Mouse (Mus musculus) cerebellum, adult (tissue): Measurements from ENCODE around the gene Adgrl1.
"Not testable (repeated sequence)": the region's sequence is repeated elsewhere in the genome, so short reads cannot be mapped to it uniquely, and the experiment has no call there.

Experiments
- ATAC-seq: cut with Nextera tagmentation; 2 replicates; pipeline ENCODE4 v1.9.2; 2017; ENCODE audit warnings: mild to moderate bottlenecking, moderate library complexity, mixed read lengths; ENCODE audit not compliant: insufficient number of reproducible peaks, low FRiP score, low TSS enrichment

The Adgrl1 gene

DNA sequence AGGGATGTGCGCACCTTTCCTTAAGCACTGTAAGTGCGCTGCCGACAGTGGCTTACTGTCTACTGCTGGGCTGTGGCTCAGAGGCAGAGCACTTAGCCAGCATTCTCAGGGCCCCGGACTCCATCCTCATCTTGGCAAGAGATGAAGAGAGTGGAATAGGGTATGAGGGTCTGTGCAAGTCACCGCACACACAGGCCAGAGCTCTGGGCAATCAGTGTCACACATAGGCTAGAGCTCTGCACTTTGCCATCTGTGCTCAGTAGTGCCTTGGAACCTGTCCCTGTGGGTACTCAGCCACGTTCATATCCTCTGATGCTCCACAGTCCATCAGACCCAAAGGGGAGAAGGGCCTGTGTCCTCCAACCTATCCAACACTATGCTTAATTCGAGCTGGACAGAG is 81.6 kb downstream of the Adgrl1 start:
- ATAC-seq: no peak; the same call in 1 of the 2 replicates

GRCm38 (mm10) chr8:83982449-83982848 is 82.5 kb downstream of the Adgrl1 start:
- ATAC-seq: no peak

DNA sequence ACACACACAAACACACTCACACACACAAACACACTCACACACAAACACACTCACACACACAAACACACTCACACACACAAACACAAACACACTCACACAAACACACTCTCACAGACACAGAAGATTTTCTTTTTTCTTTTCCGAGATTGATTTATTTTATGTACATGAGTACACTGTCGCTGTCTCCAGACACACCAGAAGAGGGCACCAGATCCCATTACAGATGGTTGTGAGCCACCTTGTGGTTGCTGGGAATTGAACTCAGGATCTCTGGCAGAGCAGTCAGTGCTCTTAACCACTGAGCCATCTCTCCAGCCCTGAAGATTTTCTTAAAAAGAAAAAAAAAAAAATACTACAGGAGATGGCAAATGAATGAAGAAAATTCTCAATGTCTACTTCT is 83.3 kb downstream of the Adgrl1 start:
- not testable (repeated sequence) for ATAC-seq

- ATAC-seq: no peak
These were observed 89.3 kb downstream of the Adgrl1 start for GRCm38 (mm10) chr8:83989243-83989642.

DNA sequence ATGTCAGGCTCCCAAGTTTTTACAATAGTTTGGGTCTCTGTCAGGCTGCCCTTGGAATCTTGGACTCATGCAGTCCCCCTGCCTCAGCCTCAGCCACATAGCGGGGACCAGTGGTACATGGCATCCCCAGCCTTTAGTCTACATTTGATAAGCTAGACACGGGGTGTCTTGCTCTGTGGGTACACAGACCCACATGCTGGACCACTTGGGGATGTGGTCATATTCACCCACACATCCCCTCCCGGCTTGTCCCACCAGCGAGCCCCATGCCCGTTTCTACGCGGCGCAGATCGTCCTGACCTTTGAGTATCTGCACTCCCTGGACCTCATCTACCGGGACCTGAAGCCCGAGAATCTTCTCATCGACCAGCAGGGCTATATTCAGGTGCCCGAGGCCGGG is 90.3 kb downstream of the Adgrl1 start:
- no peak for ATAC-seq
